Mouse (Mus musculus) heart, adult 18-20 months (tissue): ENCODE results near the gene Gm49380. TPM values are rescaled to one million over a fixed set of nuclear protein-coding genes. Genes with fewer than 3 reads are reported as not detected.
"Not testable (repeated sequence)": the region's sequence is repeated elsewhere in the genome, so short reads cannot be mapped to it uniquely, and the experiment has no call there.

ENCODE experiments used
- DNase-seq, 2 experiments: peaks; one replicate each; pipeline ENCODE4 v3.0.0; 2021 to 2022; ENCODE audit warnings: mixed read lengths in 1 of 2
- total RNA-seq, 2 experiments: library from RNA; stranded (reverse); gene quantifications; 2 replicates each; pipeline ENCODE4 v1.2.3; 2021

Gm49380 gene
- total RNA-seq, 2 experiments from 2014 or later = 0.37 TPM; not detected in 1

- DNase-seq = peak; percentile 87 to 93
Measured at GRCm38 (mm10) chr9:44125546-44126428, 12.5 kb upstream of the Gm49380 start.

DNA sequence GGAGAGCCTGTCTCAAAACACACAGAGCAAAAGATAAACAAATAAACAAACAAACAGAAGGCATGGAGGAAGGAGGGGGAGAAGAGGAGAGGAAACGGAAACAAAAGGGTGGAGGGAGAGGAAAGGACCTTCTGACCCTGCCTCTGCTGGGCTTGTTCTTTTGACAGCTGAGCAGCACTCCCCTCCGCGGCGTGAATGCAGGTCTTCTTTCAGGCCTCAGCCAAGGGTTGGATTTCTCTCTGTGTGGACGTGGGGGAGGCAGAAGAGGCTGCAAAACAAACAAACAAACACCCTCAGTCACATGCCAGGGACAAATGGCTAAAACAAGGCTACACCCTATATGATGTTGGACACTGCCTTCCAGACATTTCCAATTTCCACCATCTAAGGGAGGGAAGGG lies 11.7 kb upstream of the Gm49380 start:
- DNase-seq = no peak

DNA sequence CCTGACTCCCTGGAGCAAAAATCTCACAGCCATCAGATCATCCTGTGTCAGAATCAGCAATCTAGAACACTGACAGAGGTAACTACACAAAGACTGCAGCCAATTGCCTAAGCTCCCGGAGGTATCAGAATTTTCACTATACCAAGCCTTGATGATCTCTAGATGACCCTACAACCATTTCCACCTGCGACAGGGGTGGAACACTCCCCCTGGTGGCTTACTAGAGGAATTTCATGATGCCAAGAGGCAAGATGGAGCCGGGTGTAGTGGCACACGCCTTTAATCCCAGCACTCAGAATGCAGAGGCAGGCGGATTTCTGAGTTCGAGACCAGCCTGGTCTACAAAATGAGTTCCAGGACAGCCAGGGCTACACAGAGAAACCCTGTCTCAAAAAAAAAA lies 11.0 kb upstream of the Gm49380 start:
- no peak for DNase-seq

GRCm38 (mm10) chr9:44119948-44120465 lies 6.7 kb upstream of the Gm49380 start:
- no peak for DNase-seq

DNA sequence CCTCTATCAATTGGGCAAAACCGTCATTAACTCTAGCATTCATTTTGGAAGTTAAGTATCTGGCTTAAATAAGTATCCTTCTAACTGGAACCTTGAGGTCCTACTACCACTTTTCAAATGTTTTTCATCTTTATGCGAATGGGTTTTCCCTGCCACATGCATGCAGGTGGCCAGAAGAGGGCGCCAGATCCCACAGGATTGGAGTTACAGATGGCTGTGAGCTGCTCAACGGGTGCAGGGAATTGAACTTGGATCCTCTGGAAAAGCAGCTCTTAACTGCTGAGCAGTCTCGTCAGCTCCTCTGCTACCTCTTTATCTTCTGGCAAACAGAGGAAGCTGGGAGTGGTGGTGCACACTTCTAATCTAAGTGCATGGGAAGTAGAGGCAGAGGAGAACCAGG lies 5.7 kb upstream of the Gm49380 start:
- DNase-seq = peak in 1 of 2 experiments; percentile 56

GRCm38 (mm10) chr9:44116182-44116581 lies 2.9 kb upstream of the Gm49380 start:
- no peak for DNase-seq

- no peak for DNase-seq
Measured at GRCm38 (mm10) chr9:44115599-44115998, 2.3 kb upstream of the Gm49380 start.

GRCm38 (mm10) chr9:44114453-44114852 lies 1.2 kb upstream of the Gm49380 start:
- no peak for DNase-seq

- DNase-seq = not testable (repeated sequence)
Measured at GRCm38 (mm10) chr9:44111909-44112308, 1.4 kb downstream of the Gm49380 start.

- peak; percentile 70 to 90 for DNase-seq
Measured at GRCm38 (mm10) chr9:44109360-44110095, 3.8 kb downstream of the Gm49380 start.

DNA sequence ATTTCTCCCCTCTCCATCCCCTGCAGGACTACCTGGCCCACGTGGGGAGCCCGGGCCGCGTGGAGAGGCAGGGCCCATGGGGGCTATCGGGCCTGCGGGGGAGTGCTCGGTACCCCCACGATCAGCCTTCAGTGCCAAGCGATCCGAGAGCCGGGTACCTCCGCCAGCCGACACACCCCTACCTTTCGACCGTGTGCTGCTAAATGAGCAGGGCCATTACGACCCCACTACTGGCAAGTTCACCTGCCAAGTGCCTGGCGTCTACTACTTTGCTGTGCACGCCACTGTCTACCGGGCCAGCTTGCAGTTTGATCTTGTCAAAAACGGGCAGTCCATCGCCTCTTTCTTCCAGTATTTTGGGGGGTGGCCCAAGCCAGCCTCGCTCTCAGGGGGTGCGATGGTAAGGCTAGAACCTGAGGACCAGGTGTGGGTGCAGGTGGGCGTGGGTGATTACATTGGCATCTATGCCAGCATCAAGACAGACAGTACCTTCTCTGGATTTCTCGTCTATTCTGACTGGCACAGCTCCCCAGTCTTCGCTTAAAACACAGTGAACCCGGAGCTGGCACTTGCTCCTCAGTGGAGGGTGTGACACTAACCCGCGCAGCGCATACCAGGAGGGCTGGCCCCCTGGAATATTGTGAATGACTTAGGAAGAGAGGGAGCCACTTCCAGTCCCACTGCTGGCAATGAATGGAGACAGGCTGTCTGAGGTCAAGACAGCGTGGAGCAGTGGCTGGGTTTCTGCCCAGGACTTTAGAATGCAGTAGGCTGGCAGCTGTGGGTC lies 4.8 kb downstream of the Gm49380 start:
- no peak for DNase-seq

- peak in 1 of 2 experiments; percentile 70 for DNase-seq
Measured at GRCm38 (mm10) chr9:44107557-44108179, 5.6 kb downstream of the Gm49380 start.

GRCm38 (mm10) chr9:44107110-44107509 lies 6.2 kb downstream of the Gm49380 start, which contains the start of gene C1qtnf5:
Gene C1qtnf5 (plus strand): TSS chr9:44107245.
- DNase-seq = peak; percentile 94 to 95

DNA sequence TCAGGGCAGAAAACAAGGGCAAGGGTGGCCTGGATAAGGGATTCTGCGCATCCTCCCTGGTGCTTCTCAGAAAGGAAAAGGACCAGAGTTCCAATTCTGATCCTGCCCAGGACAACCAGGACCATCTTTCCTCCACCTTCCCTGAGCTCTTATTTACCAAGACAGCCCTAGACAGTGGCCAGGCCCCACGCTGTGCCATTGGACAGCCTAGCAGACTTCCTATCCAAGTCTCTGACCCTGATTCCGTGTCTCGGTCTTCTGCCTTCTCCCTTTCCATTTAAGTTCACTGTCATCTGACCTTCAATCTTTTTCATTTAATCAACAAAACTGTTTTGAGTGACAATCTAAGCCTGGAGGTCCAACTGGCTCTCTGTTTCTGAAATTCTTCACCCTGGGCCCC lies 6.7 kb downstream of the Gm49380 start:
- DNase-seq = no peak

DNA sequence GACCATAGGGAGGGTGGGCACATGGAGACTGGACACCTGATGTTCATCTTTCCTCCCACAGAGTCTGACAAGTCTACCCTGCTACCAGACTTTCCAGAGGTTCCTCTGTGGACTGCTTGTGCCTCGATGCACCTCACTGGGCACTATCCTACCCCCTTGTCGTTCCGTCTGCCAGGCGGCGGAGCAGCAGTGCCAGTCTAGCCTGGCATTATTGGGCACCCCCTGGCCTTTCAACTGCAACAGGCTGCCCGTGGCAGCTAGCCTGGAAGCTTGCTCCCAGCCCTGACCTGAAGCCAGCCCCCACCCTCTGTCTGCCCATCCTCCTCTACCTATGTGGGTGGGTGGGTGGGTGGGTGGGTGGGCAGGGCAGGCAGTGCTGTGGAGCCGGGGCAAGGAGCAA lies 7.1 kb downstream of the Gm49380 start:
- no peak for DNase-seq

DNA sequence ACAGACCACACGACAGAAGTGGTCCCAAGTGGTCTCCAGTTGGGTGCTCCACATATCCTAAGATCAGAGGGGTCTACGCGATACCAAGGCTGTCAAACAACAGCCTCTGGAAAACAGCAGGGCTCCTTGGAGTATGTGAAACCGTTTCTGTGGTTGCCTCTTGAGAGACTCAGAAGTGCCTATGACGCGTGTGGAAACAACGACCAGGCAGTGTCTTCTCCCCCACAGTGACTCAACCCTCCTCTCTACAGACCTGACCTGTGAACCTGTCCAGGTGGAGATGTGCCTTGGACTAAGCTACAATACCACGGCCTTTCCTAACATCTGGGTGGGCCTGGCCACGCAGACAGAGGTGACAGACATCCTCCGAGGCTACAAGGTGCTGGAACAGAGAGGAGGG lies 7.5 kb downstream of the Gm49380 start:
- DNase-seq = no peak

DNA sequence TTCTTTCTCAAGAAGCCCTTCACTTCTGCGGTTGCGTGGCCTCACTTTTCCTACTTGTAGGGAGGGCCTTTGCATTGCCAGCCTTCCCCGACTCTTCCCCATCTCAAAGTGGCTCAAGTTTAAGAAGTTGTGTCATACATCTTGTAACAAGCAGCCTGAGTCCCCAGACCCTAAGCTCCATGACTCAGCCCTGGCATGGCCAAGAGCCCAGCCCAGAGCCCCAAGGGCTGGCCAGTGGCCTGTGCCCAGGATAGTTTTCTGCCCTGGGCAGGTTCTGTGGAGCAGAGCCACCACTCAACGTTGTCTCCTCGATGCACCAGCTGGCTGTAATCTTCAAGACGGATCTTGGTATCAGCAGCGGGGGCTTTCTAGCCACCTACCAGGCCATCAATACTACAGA lies 8.4 kb downstream of the Gm49380 start:
- DNase-seq = no peak

DNA sequence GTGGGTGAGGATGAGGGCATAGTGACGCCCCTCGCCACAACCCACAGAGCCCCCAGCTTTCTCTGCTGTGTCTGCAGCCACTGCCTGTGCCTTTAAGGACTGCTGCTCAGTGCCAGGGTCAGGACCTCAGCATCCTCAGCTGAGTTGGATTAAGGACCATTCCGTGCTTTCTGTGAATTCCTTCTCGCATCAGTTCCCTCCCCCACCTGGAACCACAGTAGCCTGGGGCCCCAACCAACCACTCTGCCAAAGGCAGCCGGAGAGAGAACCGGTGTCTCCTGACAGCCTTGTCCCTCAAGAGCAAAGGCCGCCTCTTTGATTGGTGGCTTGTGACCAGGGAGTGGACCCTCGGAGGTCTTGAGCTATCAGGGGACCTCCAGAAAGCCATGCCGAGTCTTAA lies 11.8 kb downstream of the Gm49380 start, which contains the start of gene Mfrp:
Mfrp (plus strand) TSS at position 240 of the 400 bp plus-strand sequence.
- no peak for DNase-seq

- DNase-seq = peak in 1 of 2 experiments; percentile 45
Measured at GRCm38 (mm10) chr9:44096536-44096935, 16.8 kb downstream of the Gm49380 start.

DNA sequence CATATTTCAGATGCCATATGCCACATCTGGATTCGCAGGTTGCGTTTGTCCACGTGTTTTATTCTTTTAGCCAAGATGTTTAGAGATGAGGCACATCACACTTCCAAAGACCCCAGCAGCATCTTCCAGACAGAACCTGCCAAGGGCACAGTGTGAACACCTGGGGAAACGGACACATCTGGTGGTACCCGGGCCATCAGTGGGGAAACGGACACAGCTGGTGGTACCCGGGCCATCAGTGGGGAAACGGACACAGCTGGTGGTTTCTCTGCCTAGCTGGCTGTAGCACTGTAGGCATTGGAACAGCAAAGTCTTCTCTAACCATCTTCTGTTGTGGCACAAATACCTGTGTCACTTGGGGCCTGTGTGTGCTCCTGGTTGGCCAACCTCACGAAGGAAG lies 17.5 kb downstream of the Gm49380 start:
- DNase-seq = no peak

DNA sequence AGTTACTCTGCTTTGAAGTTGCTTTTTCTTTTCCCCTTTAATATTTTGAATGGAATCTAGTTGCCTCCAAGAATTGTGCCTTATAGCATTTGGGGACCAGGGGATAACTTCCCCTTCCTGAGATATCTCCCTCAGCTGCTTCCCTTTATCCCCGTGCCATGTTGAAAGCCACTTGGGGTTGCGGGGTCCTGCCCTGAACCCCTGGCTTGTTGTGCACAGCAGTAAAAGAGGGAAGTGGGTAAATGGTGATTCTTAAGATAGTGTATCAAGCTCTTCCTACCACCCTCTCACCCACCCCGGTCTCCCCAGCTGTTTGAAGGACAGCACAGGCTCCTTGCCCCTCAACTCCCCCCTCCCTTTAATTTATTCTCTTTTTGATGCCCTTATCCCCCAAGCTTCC lies 18.6 kb downstream of the Gm49380 start:
- peak in 1 of 2 experiments; percentile 10 for DNase-seq
